Mouse (Mus musculus): Measurements from ENCODE around the gene Egfem1.

Egfem1 gene

DNA sequence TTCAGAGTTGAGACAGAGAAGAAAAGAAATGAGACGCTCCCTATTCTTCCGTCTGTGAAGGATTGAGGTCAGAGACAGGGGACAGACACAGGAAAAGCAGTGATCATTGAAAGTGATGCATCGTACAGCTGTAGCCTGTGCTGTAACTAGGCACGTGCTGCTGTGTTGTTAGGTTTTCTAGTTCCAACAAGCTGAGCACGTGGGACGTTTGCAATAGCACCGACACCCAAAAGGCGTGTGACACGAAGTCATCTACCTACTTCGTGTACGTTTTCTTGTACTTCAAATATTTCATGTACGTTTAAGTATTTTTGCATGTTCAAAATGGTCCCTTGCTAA, 444.1 kb downstream of the Egfem1 start:
- Histone ChIP-seq H3K9me3 (ENCODE audit: low read length) (no peaks in the 10 kb centered on the region), H3K36me3 (ENCODE audit: insufficient read depth, low read length) (no peaks in the 10 kb centered on the region), H3K4me3 (replicated peaks; ENCODE audit: low read length) (no peak overlapping the region), H3K4me1 (replicated peaks; ENCODE audit: low read depth, low read length) (no peaks in the 10 kb centered on the region), H3K27me3 (ENCODE audit: insufficient read depth, low read length) (no peaks in the 10 kb centered on the region)
- TF ChIP-seq NANOG (IDR thresholded peaks at IDR 0.05; ENCODE audit: borderline replicate concordance, low read length) (no peak), CTCF (conservative IDR thresholded peaks at IDR 0.05; ENCODE audit: low read length) (no peak), POU5F1 (IDR thresholded peaks at IDR 0.05; ENCODE audit: borderline replicate concordance, low read length) (no peak)

DNA sequence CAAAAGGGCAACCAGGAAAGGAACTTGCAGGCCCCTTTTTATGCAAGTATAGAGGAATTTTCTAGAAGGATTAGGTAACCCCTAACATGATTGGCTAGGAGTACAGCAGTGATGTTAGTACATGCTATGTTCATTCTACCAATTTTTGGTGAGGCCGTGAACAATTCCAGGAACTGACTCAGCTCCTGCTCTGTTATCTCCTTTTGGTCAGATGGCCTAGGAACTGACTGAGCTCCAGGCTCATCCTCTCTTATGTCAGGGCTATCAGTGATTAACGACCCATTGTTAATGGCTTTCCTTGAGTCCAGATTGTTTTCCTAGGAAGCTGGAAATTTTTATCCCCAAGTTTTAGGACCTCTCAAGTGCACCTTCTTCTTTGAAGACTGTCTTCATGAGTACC, 457.4 kb downstream of the Egfem1 start:
- Histone ChIP-seq H3K4me1 (replicated peaks; ENCODE audit: low read depth, low read length) (peaks cover 4% of the 10 kb centered on the region; the same call in 1 of the 2 replicates), H3K36me3 (ENCODE audit: insufficient read depth, low read length) (no peaks in the 10 kb centered on the region), H3K9me3 (ENCODE audit: low read length) (no peaks in the 10 kb centered on the region), H3K4me3 (replicated peaks; ENCODE audit: low read length) (no peak overlapping the region), H3K27me3 (ENCODE audit: insufficient read depth, low read length) (peaks cover 15% of the 10 kb centered on the region; the same call in 1 of the 2 replicates)
- TF ChIP-seq CTCF (conservative IDR thresholded peaks at IDR 0.05; ENCODE audit: low read length) (no peak), POU5F1 (IDR thresholded peaks at IDR 0.05; ENCODE audit: borderline replicate concordance, low read length) (no peak), NANOG (IDR thresholded peaks at IDR 0.05; ENCODE audit: borderline replicate concordance, low read length) (no peak)

DNA sequence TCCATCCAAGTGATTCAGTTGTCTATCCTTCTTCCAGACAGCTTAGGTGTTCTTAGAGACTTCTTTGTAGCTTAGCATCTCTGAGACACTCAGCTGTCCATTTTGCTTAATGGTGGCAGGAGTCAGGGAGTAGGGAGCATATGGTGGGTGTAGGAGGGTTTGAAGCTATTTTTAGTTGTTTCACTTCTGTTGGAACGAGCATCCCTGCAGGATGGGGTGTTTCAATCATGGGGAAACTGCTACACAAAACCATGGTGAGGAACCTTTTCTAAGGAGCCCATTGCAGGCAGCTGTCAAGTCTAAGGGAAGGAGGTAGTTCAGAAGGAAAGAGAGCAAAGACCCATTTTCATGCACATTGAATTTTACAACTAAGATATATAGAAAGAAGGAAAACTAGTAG, 458.1 kb downstream of the Egfem1 start:
- no peaks in the 10 kb centered on the region for H3K9me3 ChIP-seq (ENCODE audit: low read length)

DNA sequence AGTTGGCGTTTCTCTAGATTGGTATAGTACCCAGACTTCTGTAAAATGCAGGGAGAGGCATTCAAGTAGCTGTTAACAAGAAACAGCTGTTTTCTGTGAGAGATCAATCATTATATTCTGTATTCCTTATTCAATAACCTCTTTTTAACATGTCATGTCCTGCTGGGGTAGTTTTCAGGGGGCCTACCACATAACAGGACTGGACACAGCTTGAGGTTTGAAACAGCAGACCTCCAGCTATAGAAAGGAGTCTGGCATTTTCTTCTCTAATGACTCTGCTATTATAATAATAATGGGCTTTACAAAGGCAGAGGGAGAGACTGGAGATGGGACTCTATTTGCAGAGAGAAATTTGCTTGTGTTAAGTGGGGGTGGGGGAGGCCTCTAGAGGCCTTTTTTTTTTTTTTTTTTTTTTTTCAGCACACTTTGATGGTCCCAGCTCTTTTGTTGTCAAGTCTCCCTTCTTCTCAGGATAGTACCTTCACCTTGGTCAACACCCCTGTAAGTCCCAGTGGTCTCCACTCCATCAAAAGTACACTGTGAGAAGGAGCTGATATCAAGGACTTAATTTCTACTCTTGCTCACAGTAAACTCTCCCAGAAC, 459.8 kb downstream of the Egfem1 start:
- no peak overlapping the region for H3K4me3 ChIP-seq (replicated peaks; ENCODE audit: low read length)
- TF ChIP-seq POU5F1 (IDR thresholded peaks at IDR 0.05; ENCODE audit: borderline replicate concordance, low read length) (no peak), NANOG (IDR thresholded peaks at IDR 0.05; ENCODE audit: borderline replicate concordance, low read length) (peak; percentile 54; the same call in 1 of the 2 replicates)
- H3K4me1 ChIP-seq (replicated peaks; ENCODE audit: low read depth, low read length) = peaks cover 4% of the 10 kb centered on the region; the same call in 1 of the 2 replicates
- no peaks in the 10 kb centered on the region for H3K36me3 ChIP-seq (ENCODE audit: insufficient read depth, low read length)
- peaks cover 15% of the 10 kb centered on the region; the same call in 1 of the 2 replicates for H3K27me3 ChIP-seq (ENCODE audit: insufficient read depth, low read length)
- no peaks in the 10 kb centered on the region for H3K9me3 ChIP-seq (ENCODE audit: low read length)

More for the DNA sequence above, 458.1 kb downstream of the Egfem1 start:
- peaks cover 4% of the 10 kb centered on the region; the same call in 1 of the 2 replicates for H3K4me1 ChIP-seq (replicated peaks; ENCODE audit: low read depth, low read length)
- TF ChIP-seq NANOG (IDR thresholded peaks at IDR 0.05; ENCODE audit: borderline replicate concordance, low read length) = no peak
- TF ChIP-seq CTCF (conservative IDR thresholded peaks at IDR 0.05; ENCODE audit: low read length) = no peak
- no peak for TF ChIP-seq POU5F1 (IDR thresholded peaks at IDR 0.05; ENCODE audit: borderline replicate concordance, low read length)
- H3K4me3 ChIP-seq (replicated peaks; ENCODE audit: low read length) = no peak overlapping the region
- peaks cover 15% of the 10 kb centered on the region; the same call in 1 of the 2 replicates for H3K27me3 ChIP-seq (ENCODE audit: insufficient read depth, low read length)
- H3K36me3 ChIP-seq (ENCODE audit: insufficient read depth, low read length) = no peaks in the 10 kb centered on the region

DNA sequence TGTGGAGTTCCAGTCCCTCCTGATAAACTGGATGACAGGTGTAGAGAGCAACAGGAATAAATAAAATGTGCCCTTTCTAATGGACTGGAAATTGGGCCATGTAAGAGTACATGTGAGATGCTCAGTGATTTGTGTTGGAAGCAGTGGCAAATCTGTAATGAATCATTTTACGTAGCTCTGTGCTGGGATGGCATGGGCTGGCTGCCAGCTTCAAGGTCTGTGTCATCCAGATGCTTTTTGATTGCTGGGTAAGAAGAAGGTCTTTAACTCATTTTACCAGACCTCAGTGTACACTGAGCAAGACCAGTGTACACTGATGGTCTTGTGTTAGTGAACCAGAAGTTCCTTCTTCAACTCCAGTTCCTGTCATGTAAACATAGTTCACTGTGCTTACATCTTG, 462.2 kb downstream of the Egfem1 start:
- peaks cover 4% of the 10 kb centered on the region; the same call in 1 of the 2 replicates for H3K4me1 ChIP-seq (replicated peaks; ENCODE audit: low read depth, low read length)
- no peaks in the 10 kb centered on the region for H3K9me3 ChIP-seq (ENCODE audit: low read length)
- H3K36me3 ChIP-seq (ENCODE audit: insufficient read depth, low read length) = no peaks in the 10 kb centered on the region
- TF ChIP-seq POU5F1 (IDR thresholded peaks at IDR 0.05; ENCODE audit: borderline replicate concordance, low read length) (no peak), CTCF (conservative IDR thresholded peaks at IDR 0.05; ENCODE audit: low read length) (no peak), NANOG (IDR thresholded peaks at IDR 0.05; ENCODE audit: borderline replicate concordance, low read length) (no peak)
- no peak overlapping the region for H3K4me3 ChIP-seq (replicated peaks; ENCODE audit: low read length)
- peaks cover 10% of the 10 kb centered on the region; the same call in 1 of the 2 replicates for H3K27me3 ChIP-seq (ENCODE audit: insufficient read depth, low read length)

DNA sequence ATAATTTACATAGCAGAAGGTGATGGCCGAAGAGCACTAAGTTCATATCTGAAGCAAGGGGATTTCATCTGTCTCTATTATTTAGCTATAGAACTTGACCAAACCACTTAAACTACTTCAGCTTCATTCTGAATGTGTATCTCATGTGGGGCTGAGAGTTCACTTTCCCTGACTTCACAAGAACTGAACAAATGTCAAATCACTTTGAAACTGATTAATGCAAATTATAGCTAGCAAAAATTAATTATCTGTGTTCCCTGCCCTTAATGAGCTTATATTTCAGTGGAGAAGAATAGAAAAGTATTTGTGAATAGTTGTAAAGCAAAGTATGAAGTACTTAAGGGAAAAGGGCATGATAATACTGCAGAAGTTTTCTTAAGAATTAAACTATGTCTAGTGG, 481.3 kb downstream of the Egfem1 start:
- no peaks in the 10 kb centered on the region for H3K4me1 ChIP-seq (replicated peaks; ENCODE audit: low read depth, low read length)
- no peaks in the 10 kb centered on the region; the same call in 1 of the 2 replicates for H3K9me3 ChIP-seq (ENCODE audit: low read length)
- no peak overlapping the region for H3K4me3 ChIP-seq (replicated peaks; ENCODE audit: low read length)
- no peaks in the 10 kb centered on the region for H3K27me3 ChIP-seq (ENCODE audit: insufficient read depth, low read length)
- TF ChIP-seq POU5F1 (IDR thresholded peaks at IDR 0.05; ENCODE audit: borderline replicate concordance, low read length) (no peak), NANOG (IDR thresholded peaks at IDR 0.05; ENCODE audit: borderline replicate concordance, low read length) (no peak), CTCF (conservative IDR thresholded peaks at IDR 0.05; ENCODE audit: low read length) (no peak)
- H3K36me3 ChIP-seq (ENCODE audit: insufficient read depth, low read length) = no peaks in the 10 kb centered on the region

DNA sequence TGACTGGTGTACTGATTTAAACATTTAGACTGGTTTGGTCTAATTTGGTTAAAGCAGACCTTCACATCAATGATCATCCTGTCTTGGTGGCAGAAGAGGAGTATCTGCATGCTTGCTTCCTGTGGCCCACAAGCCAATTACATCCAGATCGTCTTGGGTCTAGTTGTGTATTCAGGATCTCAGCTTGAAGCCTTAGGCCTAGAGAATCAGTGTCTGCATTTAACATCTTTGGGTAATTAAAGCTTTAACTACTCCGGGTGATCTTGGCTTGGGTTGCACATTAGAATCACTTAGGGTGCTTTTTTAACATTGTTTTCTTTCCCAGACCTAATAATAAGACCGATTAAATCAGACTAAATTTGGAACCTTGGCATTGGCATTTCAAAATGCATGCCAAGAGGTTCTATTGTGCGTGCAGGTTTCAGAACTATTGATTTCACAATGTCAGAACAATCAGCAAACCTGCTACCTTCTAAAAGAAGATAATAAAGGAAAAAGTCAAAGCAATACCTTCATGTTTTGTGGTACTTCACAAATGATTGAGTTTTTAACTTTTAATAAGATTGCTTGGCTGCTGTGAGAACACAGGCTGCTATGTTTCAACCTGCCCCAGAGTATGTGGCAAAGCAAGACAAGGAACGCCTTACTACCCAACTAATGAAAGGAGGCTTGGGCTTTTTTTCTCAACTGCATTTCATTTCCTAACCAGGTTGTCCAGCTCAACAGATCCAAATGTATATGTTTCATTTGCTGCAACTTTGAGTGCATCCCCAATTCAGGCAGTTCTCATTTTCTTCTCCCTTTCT, 496.4 kb downstream of the Egfem1 start:
- no peaks in the 10 kb centered on the region for H3K4me1 ChIP-seq (replicated peaks; ENCODE audit: low read depth, low read length)
- no peaks in the 10 kb centered on the region for H3K27me3 ChIP-seq (ENCODE audit: insufficient read depth, low read length)
- no peaks in the 10 kb centered on the region for H3K9me3 ChIP-seq (ENCODE audit: low read length)
- no peaks in the 10 kb centered on the region for H3K36me3 ChIP-seq (ENCODE audit: insufficient read depth, low read length)
- TF ChIP-seq NANOG (IDR thresholded peaks at IDR 0.05; ENCODE audit: borderline replicate concordance, low read length) (no peak), CTCF (conservative IDR thresholded peaks at IDR 0.05; ENCODE audit: low read length) (no peak), POU5F1 (IDR thresholded peaks at IDR 0.05; ENCODE audit: borderline replicate concordance, low read length) (no peak)
- H3K4me3 ChIP-seq (replicated peaks; ENCODE audit: low read length) = no peak overlapping the region

DNA sequence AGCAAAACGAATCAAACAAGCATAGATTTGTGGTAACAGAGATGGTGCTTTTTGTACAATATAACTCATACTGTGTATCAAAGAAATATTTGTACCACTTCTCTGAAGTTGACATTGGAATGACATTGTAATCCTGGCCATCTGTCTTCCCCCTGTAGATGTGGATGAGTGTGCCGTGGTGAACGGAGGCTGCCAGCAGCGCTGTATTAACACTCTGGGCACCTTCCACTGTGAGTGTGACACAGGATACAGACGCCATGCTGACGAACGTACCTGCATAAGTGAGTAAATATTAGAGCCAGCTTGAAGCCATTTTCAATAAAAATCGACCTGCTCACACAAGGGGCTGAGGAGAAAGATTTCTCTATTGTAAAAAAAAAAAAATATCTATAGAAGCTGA, 500.9 kb downstream of the Egfem1 start:
- Histone ChIP-seq H3K9me3 (ENCODE audit: low read length) (no peaks in the 10 kb centered on the region), H3K36me3 (ENCODE audit: insufficient read depth, low read length) (no peaks in the 10 kb centered on the region), H3K4me3 (replicated peaks; ENCODE audit: low read length) (no peak overlapping the region), H3K27me3 (ENCODE audit: insufficient read depth, low read length) (no peaks in the 10 kb centered on the region), H3K4me1 (replicated peaks; ENCODE audit: low read depth, low read length) (no peaks in the 10 kb centered on the region)
- TF ChIP-seq NANOG (IDR thresholded peaks at IDR 0.05; ENCODE audit: borderline replicate concordance, low read length) = no peak
- TF ChIP-seq POU5F1 (IDR thresholded peaks at IDR 0.05; ENCODE audit: borderline replicate concordance, low read length) = no peak
- TF ChIP-seq CTCF (conservative IDR thresholded peaks at IDR 0.05; ENCODE audit: low read length) = no peak

All from E14TG2a.4 (cell line).